Mouse (Mus musculus) ES-E14 (cell line): Measurements from ENCODE around the gene Cuedc1. TPM values are rescaled to one million over a fixed set of nuclear protein-coding genes. Genes with fewer than 3 reads are reported as not detected.
A peak's percentile ranks its signal among the peaks of the same experiment; 100 is the strongest.

ENCODE experiments used
- DNase-seq: peaks from one replicate; pipeline ENCODE4 v3.0.0-alpha.2; 2013; ENCODE audit warnings: low read depth, low spot score
- H3K27ac ChIP-seq: 2 replicates; pipeline ENCODE4 v1.5.1; 2012; ENCODE audit warnings: low read depth, mild to moderate bottlenecking, low read length, moderate library complexity, mixed read lengths; ENCODE audit not compliant: poor library complexity, insufficient read depth, severe bottlenecking
- H3K36me3 ChIP-seq: 2 replicates; pipeline ENCODE4 v1.6.1; 2012; ENCODE audit warnings: mild to moderate bottlenecking, low read length, moderate library complexity, mixed read lengths; ENCODE audit not compliant: control insufficient read depth, poor library complexity, insufficient read depth, severe bottlenecking
- H3K4me1 ChIP-seq, 2 experiments: fragments of 150-350 bp in 1 of 2; sonication (generic) in 1 of 2; 2 replicates each; pipeline ENCODE4 v1.6.1; 2012; ENCODE audit warnings: low read length in 2 of 2, mild to moderate bottlenecking in 1 of 2, mixed read lengths in 1 of 2; ENCODE audit not compliant: control insufficient read depth in 2 of 2, insufficient read depth in 2 of 2, poor library complexity in 1 of 2
- H3K4me3 ChIP-seq, 2 experiments: fragments of 150-350 bp in 1 of 2; sonication (generic) in 1 of 2; 2 replicates each; pipeline ENCODE4 v1.5.1; 2012; ENCODE audit warnings: low read length in 2 of 2, low read depth in 1 of 2, mild to moderate bottlenecking in 1 of 2, mixed read lengths in 1 of 2; ENCODE audit not compliant: insufficient read depth in 1 of 2, poor library complexity in 1 of 2, severe bottlenecking in 1 of 2
- H3K9ac ChIP-seq: 2 replicates; pipeline ENCODE4 v1.6.1; 2012; ENCODE audit warnings: low read depth, mild to moderate bottlenecking, low read length, mixed read lengths; ENCODE audit not compliant: poor library complexity, insufficient read depth, severe bottlenecking
- H3K9me3 ChIP-seq: fragments of 150-350 bp; sonication (generic); 2 replicates; pipeline ENCODE4 v1.6.1; 2012; ENCODE audit warnings: low read depth, mild to moderate bottlenecking, low read length; ENCODE audit not compliant: control insufficient read depth, insufficient read depth
- CHD2 ChIP-seq: IDR thresholded peaks from 2 replicates; pipeline ENCODE4 v1.6.1; 2014; ENCODE audit warnings: mild to moderate bottlenecking, low read depth, low read length, inconsistent platforms
- HCFC1 ChIP-seq: IDR thresholded peaks from 2 replicates; pipeline ENCODE4 v1.6.1; 2012; ENCODE audit warnings: low read length, inconsistent platforms, borderline replicate concordance; ENCODE audit not compliant: insufficient read depth
- MAFK ChIP-seq: IDR thresholded peaks from 2 replicates; pipeline ENCODE4 v1.6.1; 2014; ENCODE audit warnings: mild to moderate bottlenecking, low read depth, low read length, inconsistent platforms; ENCODE audit not compliant: insufficient read depth
- ZC3H11A ChIP-seq: IDR thresholded peaks from 2 replicates; pipeline ENCODE4 v1.6.1; 2012; ENCODE audit warnings: low read depth, mild to moderate bottlenecking, inconsistent platforms, low read length, borderline replicate concordance
- ZNF384 ChIP-seq: IDR thresholded peaks from 2 replicates; pipeline ENCODE4 v1.6.1; 2012; ENCODE audit warnings: low read depth, low read length, inconsistent platforms
- in situ Hi-C, 2 experiments: fragments of 600-800 bp; cut with MboI; formaldehyde crosslinking; loops; one replicate each; pipeline ENCODE4 v1.15.1; 2025; ENCODE audit warnings: low sequenced_read_pairs in 2 of 2, inconsistent platforms in 1 of 2; ENCODE audit not compliant: unreplicated experiment in 2 of 2
- total RNA-seq: library from RNA; depleted of rRNA; stranded (reverse); fragments of 300-350 nt; gene quantifications from 2 replicates; pipeline ENCODE4 v1.2.3, GENCODE M21; 2012

The Cuedc1 gene
- total RNA-seq, 1 experiment: 8.7 TPM

- peaks cover 21% of the 10 kb centered on the region for H3K36me3 ChIP-seq
- H3K4me1 ChIP-seq: peaks cover 2 to 5% of the 10 kb centered on the region in 2 experiments; a peak in 1 of 4 replicates
- no peak for DNase-seq
- H3K4me3 ChIP-seq: no peak overlapping the region
- TF ChIP-seq CHD2 (no peak), ZC3H11A (no peak), ZNF384 (no peak), MAFK (no peak), HCFC1 (no peak)
- H3K27ac ChIP-seq: no peak overlapping the region
- in situ Hi-C loops: loop anchor here in 1 of 2 experiments (10.0 kb wide), 1 partner anchor 233 kb away; no protein-coding TSS in a partner anchor
- H3K9me3 ChIP-seq: no peaks in the 10 kb centered on the region
- no peak overlapping the region for H3K9ac ChIP-seq
Measured at GRCm38 (mm10) chr11:88207697-88208096, 109.8 kb downstream of the Cuedc1 start.

- no peaks in the 10 kb centered on the region for H3K9me3 ChIP-seq
- DNase-seq: no peak
- no peak overlapping the region for H3K9ac ChIP-seq
- peaks cover 0 to 4% of the 10 kb centered on the region in 2 experiments; a peak in 1 of 4 replicates for H3K4me1 ChIP-seq
- H3K27ac ChIP-seq: no peak overlapping the region
- TF ChIP-seq CHD2 (no peak), MAFK (no peak), HCFC1 (no peak), ZC3H11A (no peak), ZNF384 (no peak)
- in situ Hi-C loops: no loop called here
- H3K4me3 ChIP-seq: no peak overlapping the region
- H3K36me3 ChIP-seq: peaks cover 21% of the 10 kb centered on the region
Measured at GRCm38 (mm10) chr11:88211824-88212582, 114.1 kb downstream of the Cuedc1 start.

DNA sequence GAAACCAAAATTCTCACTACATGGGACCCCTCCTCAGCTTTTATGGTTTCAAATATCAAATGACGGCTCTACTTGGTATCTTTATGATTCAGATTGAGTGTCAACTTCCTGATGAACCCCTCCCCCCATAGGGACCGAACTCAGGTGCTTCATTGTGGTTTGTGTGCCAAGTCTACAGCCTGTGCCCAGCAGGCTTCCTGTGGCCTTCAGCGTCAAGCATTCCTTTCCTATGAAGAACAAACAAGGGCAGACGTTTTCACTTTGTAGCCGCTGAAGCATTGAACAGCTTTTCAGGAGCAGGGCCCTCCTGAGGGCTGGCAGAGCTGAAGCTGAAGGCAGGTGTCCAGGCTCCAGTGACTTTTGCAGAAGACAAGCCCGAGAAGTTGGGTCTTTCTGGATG is 115.9 kb downstream of the Cuedc1 start:
- DNase-seq: no peak
- no peak overlapping the region for H3K27ac ChIP-seq

DNA sequence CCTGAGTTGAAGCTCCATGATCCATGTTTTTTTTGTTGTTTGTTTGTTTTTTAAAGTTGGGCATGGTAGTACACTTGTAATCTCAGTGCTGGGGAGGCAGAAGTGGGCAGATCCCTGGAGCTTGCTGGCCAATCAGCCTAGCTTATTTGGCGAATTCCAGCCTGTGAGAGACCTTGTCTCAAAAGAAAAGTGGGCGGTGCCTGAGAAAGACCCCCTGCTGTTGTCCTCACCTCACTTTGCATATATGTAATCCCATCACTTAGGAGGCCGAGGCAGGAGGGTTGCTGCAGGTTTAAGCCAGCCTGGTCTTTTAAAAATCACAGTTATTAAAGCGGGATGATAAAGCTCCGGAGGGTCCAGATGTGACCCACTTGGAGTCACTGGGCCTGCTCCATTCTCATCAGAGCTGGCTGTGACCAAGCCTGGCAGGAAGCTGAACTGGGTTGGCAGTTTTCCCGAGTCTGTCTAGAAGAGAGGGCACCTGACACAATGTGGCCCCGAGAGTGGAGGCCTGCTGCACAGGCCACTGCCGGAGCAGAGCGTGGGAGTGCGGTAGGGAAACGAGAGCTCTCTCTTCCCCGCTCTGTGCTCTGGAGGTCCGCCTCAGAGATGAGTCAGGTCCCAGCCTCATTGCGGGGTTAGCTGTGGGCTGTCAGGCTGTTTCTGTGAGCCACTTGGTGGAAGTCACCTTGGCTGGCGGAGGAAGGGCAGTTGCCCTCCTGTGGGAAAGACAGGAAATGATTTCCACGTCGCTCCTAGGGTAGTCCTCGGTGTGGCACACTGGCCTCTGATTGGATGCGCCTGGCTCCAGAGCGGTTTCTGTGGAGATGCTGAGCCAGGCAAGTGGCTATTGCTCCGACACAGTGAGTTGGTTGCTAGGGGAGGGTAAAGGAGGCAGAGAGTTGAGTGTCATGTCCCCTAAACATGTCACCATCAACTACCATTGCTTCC is 117.3 kb downstream of the Cuedc1 start:
- no peak for TF ChIP-seq CHD2
- TF ChIP-seq MAFK: no peak
- no peak for TF ChIP-seq ZNF384
- no peak for TF ChIP-seq HCFC1
- no peak for TF ChIP-seq ZC3H11A
- Histone ChIP-seq H3K9me3 (no peaks in the 10 kb centered on the region), H3K27ac (no peak overlapping the region), H3K4me1 (peaks cover 0 to 4% of the 10 kb centered on the region in 2 experiments; a peak in 1 of 4 replicates), H3K9ac (no peak overlapping the region), H3K4me3 (peak overlapping the region; percentile 24 to 43; a peak in 2 of 4 replicates), H3K36me3 (peaks cover 11% of the 10 kb centered on the region)
- in situ Hi-C loops: no loop called here
- no peak for DNase-seq

More for the DNA sequence above, 115.9 kb downstream of the Cuedc1 start:
- no peak for TF ChIP-seq HCFC1
- no peak for TF ChIP-seq ZNF384
- TF ChIP-seq CHD2: no peak
- no peak for TF ChIP-seq ZC3H11A
- TF ChIP-seq MAFK: no peak
- no peak overlapping the region for H3K9ac ChIP-seq
- H3K9me3 ChIP-seq: no peaks in the 10 kb centered on the region
- peaks cover 21% of the 10 kb centered on the region for H3K36me3 ChIP-seq
- no peak overlapping the region for H3K4me3 ChIP-seq
- in situ Hi-C loops: no loop called here
- peaks cover 0 to 4% of the 10 kb centered on the region in 2 experiments; a peak in 1 of 4 replicates for H3K4me1 ChIP-seq
